Mouse (Mus musculus): ENCODE results near the gene Iqce. TPM values are rescaled to one million over a fixed set of nuclear protein-coding genes. Genes with fewer than 3 reads are reported as not detected.

Iqce gene
- total RNA-seq, 2 experiments from 2014 or later: 46.2 to 57.9 TPM

GRCm38 (mm10) chr5:140639312-140639711, 62.9 kb downstream of the Iqce start:
- no peak overlapping the region for H3K4me3 ChIP-seq
- no peak for TF ChIP-seq CTCF (conservative IDR thresholded peaks at IDR 0.05)
- peak overlapping the region; percentile 80; the same call in 1 of the 2 replicates for H3K27ac ChIP-seq
- DNase-seq (ENCODE audit: low spot score in 2 of 2): no peak

- Histone ChIP-seq H3K27ac (peak overlapping the region; percentile 81; the same call in 1 of the 2 replicates), H3K4me3 (no peak overlapping the region)
- no peak for DNase-seq (ENCODE audit: low spot score in 2 of 2)
- no peak for TF ChIP-seq CTCF (conservative IDR thresholded peaks at IDR 0.05)
Measured at GRCm38 (mm10) chr5:140638484-140638883, 63.7 kb downstream of the Iqce start.

- H3K4me3 ChIP-seq: no peak overlapping the region
- TF ChIP-seq CTCF (conservative IDR thresholded peaks at IDR 0.05): no peak
- DNase-seq (ENCODE audit: low spot score in 2 of 2): no peak
- peak overlapping the region; percentile 81 for H3K27ac ChIP-seq
Measured at GRCm38 (mm10) chr5:140637989-140638388, 64.2 kb downstream of the Iqce start.

GRCm38 (mm10) chr5:140637058-140637410, 65.1 kb downstream of the Iqce start:
- TF ChIP-seq CTCF (conservative IDR thresholded peaks at IDR 0.05): no peak
- DNase-seq (ENCODE audit: low spot score in 2 of 2): peak; percentile 59 to 65
- no peak overlapping the region for H3K4me3 ChIP-seq
- H3K27ac ChIP-seq: peak overlapping the region; percentile 81

GRCm38 (mm10) chr5:140636316-140637057, 65.7 kb downstream of the Iqce start:
- peak overlapping the region; percentile 81 for H3K27ac ChIP-seq
- TF ChIP-seq CTCF (conservative IDR thresholded peaks at IDR 0.05): peak; percentile 63

GRCm38 (mm10) chr5:140634798-140635722, 67.1 kb downstream of the Iqce start:
- H3K27ac ChIP-seq: peak overlapping the region; percentile 67
- TF ChIP-seq CTCF (conservative IDR thresholded peaks at IDR 0.05): no peak
- peak in 1 of 2 experiments; percentile 62 for DNase-seq (ENCODE audit: low spot score in 2 of 2)

More at GRCm38 (mm10) chr5:140636316-140637057, 65.7 kb downstream of the Iqce start:
- DNase-seq (ENCODE audit: low spot score in 2 of 2): no peak
- H3K4me3 ChIP-seq: no peak overlapping the region

GRCm38 (mm10) chr5:140633432-140633831, 68.7 kb downstream of the Iqce start:
- Histone ChIP-seq H3K4me3 (no peak overlapping the region), H3K27ac (no peak overlapping the region)
- no peak for TF ChIP-seq CTCF (conservative IDR thresholded peaks at IDR 0.05)
- DNase-seq (ENCODE audit: low spot score in 2 of 2): no peak

More at GRCm38 (mm10) chr5:140634798-140635722, 67.1 kb downstream of the Iqce start:
- H3K4me3 ChIP-seq: no peak overlapping the region

- no peak overlapping the region for H3K4me3 ChIP-seq
- peak; percentile 71 for TF ChIP-seq CTCF (conservative IDR thresholded peaks at IDR 0.05)
- no peak overlapping the region for H3K27ac ChIP-seq
- no peak for DNase-seq (ENCODE audit: low spot score in 2 of 2)
Measured at GRCm38 (mm10) chr5:140628995-140629394, 73.2 kb downstream of the Iqce start.

GRCm38 (mm10) chr5:140627580-140627979, 74.6 kb downstream of the Iqce start:
- Histone ChIP-seq H3K27ac (no peak overlapping the region), H3K4me3 (no peak overlapping the region)
- peak; percentile 67 for TF ChIP-seq CTCF (conservative IDR thresholded peaks at IDR 0.05)
- no peak for DNase-seq (ENCODE audit: low spot score in 2 of 2)

GRCm38 (mm10) chr5:140624961-140625360, 77.2 kb downstream of the Iqce start:
- no peak for TF ChIP-seq CTCF (conservative IDR thresholded peaks at IDR 0.05)
- Histone ChIP-seq H3K4me3 (no peak overlapping the region), H3K27ac (no peak overlapping the region)
- DNase-seq (ENCODE audit: low spot score in 2 of 2): no peak

GRCm38 (mm10) chr5:140624238-140624637, 77.9 kb downstream of the Iqce start:
- no peak overlapping the region for H3K4me3 ChIP-seq
- DNase-seq (ENCODE audit: low spot score in 2 of 2): no peak
- no peak overlapping the region for H3K27ac ChIP-seq
- TF ChIP-seq CTCF (conservative IDR thresholded peaks at IDR 0.05): no peak

- Histone ChIP-seq H3K4me3 (no peak overlapping the region), H3K27ac (no peak overlapping the region)
- TF ChIP-seq CTCF (conservative IDR thresholded peaks at IDR 0.05): no peak
- no peak for DNase-seq (ENCODE audit: low spot score in 2 of 2)
Measured at GRCm38 (mm10) chr5:140623791-140624190, 78.4 kb downstream of the Iqce start.

All from layer of hippocampus, adult 2 months (tissue).